Mouse (Mus musculus): Measurements from ENCODE around the gene Mocs3. TPM values are rescaled to one million over a fixed set of nuclear protein-coding genes. Genes with fewer than 3 reads are reported as not detected.

Mocs3 gene
- polyA plus RNA-seq (2016; fragmentation: Nextera tagmentation; extraction: Ambion mirVana) = 9.4 and 9.6 TPM in 2 replicates

DNA sequence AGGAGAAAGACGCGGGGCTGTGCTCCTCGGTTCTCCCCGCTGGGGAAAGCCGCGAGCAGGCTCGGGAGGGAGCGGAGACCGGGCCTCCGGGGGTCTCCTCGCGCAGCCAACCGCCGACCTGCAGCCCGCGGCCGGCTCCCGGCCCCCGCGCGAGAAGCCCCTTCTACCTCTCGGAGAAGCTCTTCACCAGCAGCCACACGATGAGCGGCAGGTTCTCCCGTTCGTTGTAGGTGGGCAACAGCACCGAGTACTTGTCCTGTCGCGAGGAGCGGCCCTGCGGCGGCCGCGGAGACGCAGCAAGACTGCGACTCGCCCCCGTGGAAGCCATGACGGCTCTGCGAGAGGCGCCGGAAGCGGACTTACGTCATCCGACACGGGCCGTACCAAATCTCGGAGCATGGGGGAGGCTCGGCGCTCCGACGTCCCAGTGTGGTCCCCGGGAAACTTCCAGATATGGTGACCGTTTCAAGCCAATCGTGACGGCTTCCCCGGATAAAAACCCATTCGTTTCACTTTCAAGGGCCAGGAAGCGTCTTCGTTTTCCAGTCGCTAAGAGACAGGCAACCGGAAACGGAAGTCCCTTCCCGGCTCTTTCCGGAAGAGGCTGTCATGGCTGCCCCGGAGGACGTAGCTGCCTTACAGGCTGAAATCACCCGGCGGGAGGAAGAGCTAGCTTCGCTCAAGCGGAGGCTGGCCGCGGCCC lies at the start of gene Mocs3, which contains the start of the genes Gm20716 and Dpm1:
Gene Mocs3, plus strand, starts transcription at position 597 of the 703 bp plus-strand sequence.
Gene Gm20716, minus strand, starts transcription at position 339 of the 703 bp plus-strand sequence.
Gene Dpm1, minus strand, starts transcription at position 566 of the 703 bp plus-strand sequence.
- WGBS = under 1% methylated on average over 69 of the region's 73 CpGs
- H3K4me3 ChIP-seq (replicated peaks) = peak within 1 kb of the TSS; percentile 100
- peaks cover 36% of the 10 kb centered on the region for H3K4me1 ChIP-seq
- H3K27ac ChIP-seq = peak within 1 kb of the TSS; percentile 85
- peak; percentile 88 for ATAC-seq (ENCODE audit: low FRiP score)
- H3K9ac ChIP-seq = peak within 1 kb of the TSS; percentile 95
- H3K27me3 ChIP-seq = no peaks in the 10 kb centered on the region
- H3K4me2 ChIP-seq = peak within 1 kb of the TSS; percentile 98
- H3K36me3 ChIP-seq (replicated peaks) = peaks cover 33% of the 10 kb centered on the region
- no peaks in the 10 kb centered on the region for H3K9me3 ChIP-seq

DNA sequence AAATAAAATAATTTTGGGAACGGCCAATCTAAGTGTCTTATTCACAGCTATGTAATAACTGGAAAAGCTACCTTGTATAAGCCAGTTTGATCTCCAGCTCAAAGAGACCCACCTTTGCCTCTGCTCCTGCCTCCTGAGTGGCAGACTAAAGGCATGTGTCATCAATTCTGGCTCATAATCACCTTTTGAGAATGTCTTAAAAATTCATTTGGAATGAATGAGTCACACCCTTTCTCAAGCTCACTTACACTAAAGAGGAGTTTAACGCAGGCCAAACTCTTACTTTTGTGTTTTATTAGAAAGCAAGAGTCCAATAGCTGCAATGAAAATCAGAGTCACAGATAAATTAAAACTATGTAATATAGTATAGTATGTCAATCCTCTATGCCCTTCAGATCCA lies 38.6 kb upstream of the Mocs3 start:
- Histone ChIP-seq H3K4me2 (no peak overlapping the region), H3K9me3 (no peaks in the 10 kb centered on the region), H3K27me3 (no peaks in the 10 kb centered on the region), H3K9ac (no peak overlapping the region), H3K36me3 (replicated peaks) (peaks cover 38% of the 10 kb centered on the region), H3K4me3 (replicated peaks) (no peak overlapping the region), H3K4me1 (peaks cover 43% of the 10 kb centered on the region), H3K27ac (no peak overlapping the region)
- no peak for ATAC-seq (ENCODE audit: low FRiP score)
- WGBS = 96% methylated on average over 2 of the region's 2 CpGs

DNA sequence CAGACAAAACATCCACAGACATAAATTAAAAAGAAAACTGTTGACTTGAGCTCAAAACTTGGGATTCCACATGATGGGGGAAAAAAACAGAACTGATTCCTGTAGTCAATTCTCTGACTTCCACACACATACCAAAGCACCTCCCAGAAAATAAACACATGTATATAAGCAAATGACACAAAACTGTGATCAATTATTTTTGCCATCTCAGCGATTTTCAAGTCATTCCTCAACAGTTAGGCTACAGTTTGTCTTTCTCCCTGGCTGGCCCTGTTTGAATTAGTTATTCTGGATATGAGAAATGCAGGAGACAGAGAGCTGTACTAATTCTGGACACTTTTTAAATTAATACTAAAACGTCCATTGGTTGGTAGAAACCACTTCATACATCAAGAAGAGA lies 36.7 kb upstream of the Mocs3 start:
- no peak overlapping the region for H3K27ac ChIP-seq
- H3K36me3 ChIP-seq (replicated peaks) = peaks cover 31% of the 10 kb centered on the region
- no peak overlapping the region for H3K4me2 ChIP-seq
- H3K4me1 ChIP-seq = peaks cover 52% of the 10 kb centered on the region
- H3K4me3 ChIP-seq (replicated peaks) = no peak overlapping the region
- no peaks in the 10 kb centered on the region for H3K27me3 ChIP-seq
- no peak overlapping the region for H3K9ac ChIP-seq
- H3K9me3 ChIP-seq = no peaks in the 10 kb centered on the region
- 79% methylated on average over 2 of the region's 2 CpGs for WGBS
- no peak for ATAC-seq (ENCODE audit: low FRiP score)

DNA sequence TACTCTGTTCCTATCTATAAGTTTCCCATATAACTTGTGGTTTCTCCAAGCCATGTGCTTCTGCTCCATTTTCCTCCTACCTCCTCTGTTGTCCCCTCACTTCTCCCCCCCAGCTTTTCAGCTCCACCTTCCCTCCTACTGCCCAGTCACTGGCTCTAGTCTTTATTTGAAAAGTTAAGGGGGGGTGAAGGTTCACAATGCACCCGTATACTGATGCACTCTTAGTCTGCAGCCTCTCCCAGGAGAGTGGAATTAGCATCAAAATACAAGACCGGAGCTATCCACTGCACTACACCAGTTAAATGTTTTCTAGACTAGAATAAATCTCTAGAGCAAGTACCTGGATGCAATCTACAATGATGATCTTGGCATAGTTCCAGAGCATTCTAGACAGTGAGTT lies 34.7 kb upstream of the Mocs3 start:
- H3K4me3 ChIP-seq (replicated peaks) = no peak overlapping the region
- no peak overlapping the region for H3K4me2 ChIP-seq
- peaks cover 65% of the 10 kb centered on the region for H3K4me1 ChIP-seq
- no peak for ATAC-seq (ENCODE audit: low FRiP score)
- H3K36me3 ChIP-seq (replicated peaks) = peaks cover 28% of the 10 kb centered on the region
- H3K9ac ChIP-seq = no peak overlapping the region
- H3K27me3 ChIP-seq = no peaks in the 10 kb centered on the region
- 48% methylated on average over 2 of the region's 2 CpGs for WGBS
- H3K9me3 ChIP-seq = no peaks in the 10 kb centered on the region
- H3K27ac ChIP-seq = no peak overlapping the region

DNA sequence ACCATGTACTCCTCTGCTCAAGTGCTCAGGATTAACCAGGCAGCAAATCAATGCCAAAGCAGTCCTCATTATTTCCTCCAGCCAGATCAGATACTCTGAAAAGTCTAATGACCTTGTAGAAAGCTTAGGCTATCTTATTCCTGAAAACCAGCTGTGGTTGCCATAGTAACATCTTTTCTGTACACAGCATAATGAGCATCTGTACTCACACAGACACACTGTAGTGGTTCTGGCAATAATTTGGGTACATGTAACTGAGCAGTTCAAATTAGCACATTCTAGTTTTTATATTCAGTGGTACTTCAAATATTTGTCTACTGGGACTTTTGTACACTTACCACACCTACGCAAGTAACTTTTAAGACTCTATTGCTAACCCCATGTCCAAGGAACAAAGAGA lies 32.0 kb upstream of the Mocs3 start:
- no peaks in the 10 kb centered on the region for H3K27me3 ChIP-seq
- peaks cover 27% of the 10 kb centered on the region for H3K36me3 ChIP-seq (replicated peaks)
- H3K9me3 ChIP-seq = no peaks in the 10 kb centered on the region
- peak overlapping the region; percentile 6; the same call in 1 of the 2 replicates for H3K4me2 ChIP-seq
- H3K4me1 ChIP-seq = peaks cover 61% of the 10 kb centered on the region
- H3K27ac ChIP-seq = no peak overlapping the region
- no peak overlapping the region for H3K4me3 ChIP-seq (replicated peaks)
- no peak for ATAC-seq (ENCODE audit: low FRiP score)
- WGBS = 79% methylated on average over 1 of the region's 1 CpGs
- no peak overlapping the region for H3K9ac ChIP-seq

DNA sequence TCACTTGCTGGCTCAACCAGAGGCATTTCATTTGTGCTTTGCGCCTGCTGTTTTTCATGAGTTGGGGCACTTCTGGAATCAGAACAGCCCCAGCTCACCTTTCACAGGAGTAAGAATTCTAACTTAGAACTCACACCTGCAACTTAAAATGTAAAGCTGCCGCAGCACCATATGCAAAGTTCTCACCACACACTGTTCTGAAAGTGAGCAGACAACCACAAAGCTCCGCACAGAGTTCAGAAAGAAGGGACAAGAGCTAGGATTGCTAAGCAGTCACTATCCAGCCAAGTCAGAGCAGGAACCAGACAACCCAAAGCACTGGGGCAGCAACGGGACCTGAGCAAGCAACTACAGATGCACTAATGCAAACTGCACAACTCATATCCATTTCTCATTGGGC lies 30.9 kb upstream of the Mocs3 start:
- H3K36me3 ChIP-seq (replicated peaks) = peaks cover 32% of the 10 kb centered on the region
- no peak overlapping the region for H3K27ac ChIP-seq
- no peaks in the 10 kb centered on the region for H3K9me3 ChIP-seq
- no peak overlapping the region for H3K9ac ChIP-seq
- H3K27me3 ChIP-seq = no peaks in the 10 kb centered on the region
- 87% methylated on average over 4 of the region's 4 CpGs for WGBS
- no peak for ATAC-seq (ENCODE audit: low FRiP score)
- no peak overlapping the region; the same call in 1 of the 2 replicates for H3K4me2 ChIP-seq
- peaks cover 61% of the 10 kb centered on the region for H3K4me1 ChIP-seq
- no peak overlapping the region for H3K4me3 ChIP-seq (replicated peaks)

DNA sequence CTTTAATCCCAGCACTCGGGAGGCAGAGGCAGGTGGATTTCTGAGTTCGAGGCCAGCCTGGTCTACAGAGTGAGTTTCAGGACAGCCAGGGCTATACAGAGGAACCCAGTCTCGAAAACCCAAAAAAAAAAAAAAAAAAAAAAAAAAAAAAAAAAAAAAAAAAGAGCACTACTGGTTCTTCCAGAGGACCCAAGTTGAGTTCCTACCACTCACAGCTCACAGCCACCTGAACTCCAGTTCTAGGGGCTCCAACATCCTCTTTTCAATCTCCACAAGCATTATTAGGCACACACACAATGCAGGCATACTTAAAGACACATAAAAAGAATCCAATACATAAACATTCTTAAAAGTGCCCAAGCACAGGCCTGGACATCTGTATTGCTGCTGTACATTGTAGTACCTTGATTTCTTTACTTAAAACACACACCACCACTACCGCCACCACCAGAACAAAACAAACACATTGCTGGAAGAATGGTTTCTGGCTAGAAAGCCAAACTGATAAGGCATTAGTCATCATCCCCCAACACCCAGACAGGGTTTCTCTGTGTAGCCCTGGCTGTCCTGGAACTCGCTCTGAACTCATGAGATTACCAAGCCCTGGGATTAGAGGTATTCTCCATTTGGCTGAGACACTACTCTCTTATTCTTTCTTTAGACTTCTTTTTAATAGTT lies 30.3 kb upstream of the Mocs3 start:
- Histone ChIP-seq H3K4me2 (no peak overlapping the region), H3K27ac (no peak overlapping the region), H3K9ac (no peak overlapping the region), H3K4me1 (peaks cover 63% of the 10 kb centered on the region), H3K9me3 (no peaks in the 10 kb centered on the region), H3K27me3 (no peaks in the 10 kb centered on the region), H3K4me3 (replicated peaks) (no peak overlapping the region), H3K36me3 (replicated peaks) (peaks cover 33% of the 10 kb centered on the region)
- 90% methylated on average over 4 of the region's 5 CpGs for WGBS
- no peak for ATAC-seq (ENCODE audit: low FRiP score)

DNA sequence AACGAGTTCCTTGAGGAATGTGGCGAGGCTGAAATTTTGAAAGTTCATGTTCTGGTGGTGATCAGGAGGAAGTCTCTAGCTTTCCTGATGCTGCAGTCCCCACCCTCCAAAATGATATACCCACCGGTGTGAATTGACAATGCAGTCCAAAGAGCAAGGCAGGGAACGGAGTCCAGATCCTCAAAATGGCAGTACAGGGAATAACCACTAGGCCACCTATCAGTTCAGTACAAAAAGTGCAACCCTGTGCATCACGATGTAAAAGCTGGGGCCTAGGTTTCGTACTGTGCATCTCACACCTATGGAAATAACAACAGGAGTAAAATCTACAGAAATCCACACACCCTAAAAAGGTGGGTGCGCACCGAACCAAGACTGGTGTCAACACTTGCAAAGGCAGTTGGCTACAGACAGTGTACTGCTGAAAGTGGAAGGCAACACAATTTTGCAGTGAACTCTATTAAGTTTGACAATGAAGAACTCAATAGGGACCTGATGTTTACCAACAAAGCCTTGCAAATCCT lies 25.9 kb upstream of the Mocs3 start:
- Histone ChIP-seq H3K4me3 (replicated peaks) (peak overlapping the region; percentile 99), H3K4me2 (peak overlapping the region; percentile 75), H3K4me1 (peaks cover 36% of the 10 kb centered on the region), H3K36me3 (replicated peaks) (peaks cover 37% of the 10 kb centered on the region), H3K9ac (peak overlapping the region; percentile 100; the same call in 1 of the 2 replicates), H3K9me3 (no peaks in the 10 kb centered on the region), H3K27me3 (no peaks in the 10 kb centered on the region), H3K27ac (no peak overlapping the region)
- ATAC-seq (ENCODE audit: low FRiP score) = no peak
- 92% methylated on average over 8 of the region's 8 CpGs for WGBS

DNA sequence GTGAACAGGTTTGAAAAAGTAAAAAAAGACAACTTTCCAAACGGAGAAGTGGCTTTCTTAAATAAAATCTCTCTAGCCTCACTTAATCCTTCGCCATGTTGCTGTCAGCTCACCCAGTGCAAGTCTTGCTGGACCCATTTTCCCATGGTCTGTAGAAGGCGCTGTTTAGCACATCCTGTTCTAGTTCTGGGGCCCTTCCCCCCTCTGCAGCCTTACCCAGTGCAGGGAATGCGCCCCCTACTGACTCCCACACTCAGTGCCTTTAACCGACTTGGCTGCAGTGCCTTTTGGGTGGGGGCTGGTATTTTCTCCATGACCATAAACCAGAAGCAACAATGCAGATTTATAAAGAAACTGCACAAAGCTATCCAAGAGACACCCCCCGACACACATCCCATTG lies 25.2 kb upstream of the Mocs3 start:
- peak; percentile 31; the same call in 1 of the 2 replicates for ATAC-seq (ENCODE audit: low FRiP score)

DNA sequence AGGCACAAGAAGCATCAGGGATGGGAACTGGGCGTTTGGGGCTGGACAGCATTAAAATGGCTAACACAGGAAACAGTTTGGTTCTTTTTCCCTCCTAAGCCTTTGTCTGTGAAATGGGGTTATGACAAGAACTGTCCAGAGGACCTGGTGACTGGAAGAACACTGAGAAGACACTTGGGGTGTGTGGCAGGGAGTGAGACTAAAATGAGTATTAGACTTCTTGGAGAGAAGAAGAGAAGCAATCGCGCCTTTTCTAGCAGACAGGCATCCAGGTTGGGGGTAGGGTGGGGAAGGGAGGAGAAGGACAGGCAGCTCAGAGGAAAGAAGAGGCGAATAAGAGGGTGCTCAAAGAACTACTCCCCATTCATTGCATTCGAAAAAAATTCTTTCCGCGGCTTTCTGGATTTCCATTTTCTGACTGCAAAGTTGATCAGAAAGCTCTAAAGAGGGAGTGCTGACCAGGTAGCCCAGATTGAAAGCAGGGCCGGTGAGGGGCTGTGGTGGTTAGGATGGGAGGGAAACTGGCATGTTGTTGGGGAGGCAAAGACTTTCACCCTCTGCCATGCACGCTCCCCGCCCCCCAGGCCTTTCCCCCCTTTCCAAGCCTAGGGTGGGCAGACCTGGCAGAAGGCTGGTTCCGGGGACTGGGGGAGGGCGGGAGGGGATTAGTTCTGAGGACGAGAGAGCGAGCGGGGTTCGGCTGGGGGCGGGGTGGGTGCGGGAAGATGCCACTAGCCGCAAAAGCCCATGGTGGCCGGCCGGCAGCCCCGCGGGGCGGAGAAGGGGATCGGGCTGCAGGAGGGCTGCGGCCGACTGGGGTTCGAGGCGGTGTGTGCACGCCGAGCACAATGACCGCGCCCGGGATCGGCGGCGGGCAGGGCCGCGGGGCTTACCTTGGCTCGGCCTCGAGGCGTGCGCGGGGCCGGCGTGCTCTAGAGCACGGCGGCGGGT lies 24.5 kb upstream of the Mocs3 start:
- no peaks in the 10 kb centered on the region for H3K9me3 ChIP-seq
- peak overlapping the region; percentile 100 for H3K9ac ChIP-seq
- H3K27ac ChIP-seq = peak overlapping the region; percentile 99
- H3K27me3 ChIP-seq = no peaks in the 10 kb centered on the region
- peaks cover 23% of the 10 kb centered on the region for H3K4me1 ChIP-seq
- ATAC-seq (ENCODE audit: low FRiP score) = peak; percentile 28
- peak overlapping the region; percentile 99 for H3K4me3 ChIP-seq (replicated peaks)
- peaks cover 46% of the 10 kb centered on the region for H3K36me3 ChIP-seq (replicated peaks)
- under 1% methylated on average over 29 of the region's 49 CpGs for WGBS
- peak overlapping the region; percentile 75 for H3K4me2 ChIP-seq

More for the DNA sequence above, 25.2 kb upstream of the Mocs3 start:
- Histone ChIP-seq H3K4me3 (replicated peaks) (peak overlapping the region; percentile 99), H3K9me3 (no peaks in the 10 kb centered on the region), H3K4me1 (peaks cover 30% of the 10 kb centered on the region), H3K36me3 (replicated peaks) (peaks cover 40% of the 10 kb centered on the region), H3K4me2 (peak overlapping the region; percentile 75), H3K27ac (peak overlapping the region; percentile 99), H3K9ac (peak overlapping the region; percentile 100), H3K27me3 (no peaks in the 10 kb centered on the region)
- 5% methylated on average over 6 of the region's 6 CpGs for WGBS

DNA sequence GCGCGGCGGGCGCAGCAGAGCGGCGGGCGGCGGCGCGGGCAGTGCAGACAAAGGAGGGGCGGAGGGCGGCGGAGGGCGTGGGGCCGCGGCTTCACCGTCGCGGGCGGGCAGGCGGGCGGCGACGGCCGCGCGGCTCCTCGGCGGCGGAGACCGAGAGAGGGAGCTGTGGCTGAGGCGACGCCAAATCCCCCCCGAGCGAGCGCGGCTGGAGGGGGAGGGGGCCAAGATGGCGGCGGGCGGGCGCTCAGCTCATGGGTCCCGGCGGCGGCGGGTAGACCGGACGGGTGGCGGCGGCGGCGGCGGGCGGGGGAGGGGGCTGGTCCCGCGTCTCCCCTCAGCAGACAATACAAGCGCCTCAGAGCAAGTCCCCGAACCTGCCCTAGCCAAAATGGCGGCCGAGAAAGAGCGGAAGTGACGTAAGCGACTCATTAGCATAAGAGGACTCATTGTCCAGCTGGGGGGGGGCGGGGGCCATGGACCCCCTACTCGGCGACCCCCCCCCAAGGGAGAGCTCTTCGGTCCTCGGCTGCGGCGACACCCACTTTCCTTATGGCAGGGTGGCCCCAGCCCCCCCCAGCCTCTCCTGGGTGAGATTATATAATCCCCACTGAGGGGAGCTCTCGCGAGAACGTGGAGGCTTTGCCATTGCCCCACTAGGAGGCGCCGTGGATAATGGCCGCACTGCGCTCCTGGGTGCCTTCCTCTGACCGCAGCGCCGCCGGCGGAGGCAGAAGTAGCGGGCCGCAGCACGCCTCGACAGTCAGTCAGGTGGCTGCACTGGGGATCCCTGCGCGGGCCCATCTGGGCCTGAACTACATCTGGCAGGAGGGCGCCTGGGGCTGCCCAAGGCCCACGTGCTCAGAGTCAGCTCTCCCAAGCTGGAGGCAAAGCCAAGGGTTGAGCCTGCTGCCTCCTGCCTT lies 23.4 kb upstream of the Mocs3 start, which contains the start of gene Adnp:
Gene Adnp, minus strand, starts transcription at position 388 of the 920 bp plus-strand sequence.
- Histone ChIP-seq H3K36me3 (replicated peaks) (peaks cover 51% of the 10 kb centered on the region), H3K27ac (peak within 1 kb of the TSS; percentile 99), H3K27me3 (no peaks in the 10 kb centered on the region), H3K9me3 (no peaks in the 10 kb centered on the region), H3K4me2 (peak within 1 kb of the TSS; percentile 75), H3K4me1 (peaks cover 18% of the 10 kb centered on the region), H3K4me3 (replicated peaks) (peak within 1 kb of the TSS; percentile 99), H3K9ac (peak within 1 kb of the TSS; percentile 100)
- WGBS = under 1% methylated on average over 70 of the region's 89 CpGs
- peak; percentile 90 for ATAC-seq (ENCODE audit: low FRiP score)

Measured in forebrain, embryonic 12.5 days (tissue).